Mouse (Mus musculus): Measurements from ENCODE around the gene Pde4d. TPM values are rescaled to one million over a fixed set of nuclear protein-coding genes. Genes with fewer than 3 reads are reported as not detected.

The Pde4d gene
- total RNA-seq, 2 experiments from 2014 or later, result 72.4 to 79.0 TPM

DNA sequence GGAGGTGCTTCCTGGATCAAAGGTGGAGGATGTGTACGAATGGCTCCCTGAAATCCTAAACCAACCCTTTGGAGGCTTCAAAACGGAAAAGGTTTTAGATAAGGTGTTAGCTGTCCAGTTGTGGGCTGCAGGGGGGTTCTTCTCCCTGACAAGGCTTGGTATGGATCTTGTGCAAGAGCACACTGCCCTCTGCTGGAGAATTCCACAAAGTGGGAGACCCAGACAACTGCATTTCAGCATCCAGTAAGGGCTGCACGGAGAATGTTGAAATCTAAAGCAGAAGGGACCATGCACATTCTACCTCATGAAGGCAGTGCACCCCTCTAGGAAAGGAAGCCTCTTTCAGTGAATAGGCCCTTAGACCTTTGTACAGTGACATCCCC is 1160.0 kb downstream of the Pde4d start:
- DNase-seq (ENCODE audit: low spot score in 2 of 2), result peak; percentile 50 to 77

DNA sequence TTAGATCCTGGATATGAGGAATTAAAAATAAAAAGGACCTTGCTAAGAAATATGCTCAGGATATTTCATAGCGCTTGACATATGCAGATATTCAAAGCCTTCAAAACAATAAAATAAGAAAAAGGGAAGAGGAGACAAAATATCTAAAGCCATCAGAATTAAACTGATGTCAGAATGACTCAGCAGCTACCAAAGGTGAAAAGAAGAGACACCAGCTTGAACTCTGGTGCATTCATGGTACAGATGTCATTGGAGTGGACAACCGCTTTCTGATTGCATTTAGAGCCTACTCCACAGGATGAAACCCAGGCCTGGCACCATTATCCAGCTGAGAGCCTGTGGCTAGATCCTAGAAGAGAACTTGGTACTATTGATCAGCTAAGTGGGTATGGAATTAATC is 1161.0 kb downstream of the Pde4d start:
- no peak for DNase-seq (ENCODE audit: low spot score in 2 of 2)

DNA sequence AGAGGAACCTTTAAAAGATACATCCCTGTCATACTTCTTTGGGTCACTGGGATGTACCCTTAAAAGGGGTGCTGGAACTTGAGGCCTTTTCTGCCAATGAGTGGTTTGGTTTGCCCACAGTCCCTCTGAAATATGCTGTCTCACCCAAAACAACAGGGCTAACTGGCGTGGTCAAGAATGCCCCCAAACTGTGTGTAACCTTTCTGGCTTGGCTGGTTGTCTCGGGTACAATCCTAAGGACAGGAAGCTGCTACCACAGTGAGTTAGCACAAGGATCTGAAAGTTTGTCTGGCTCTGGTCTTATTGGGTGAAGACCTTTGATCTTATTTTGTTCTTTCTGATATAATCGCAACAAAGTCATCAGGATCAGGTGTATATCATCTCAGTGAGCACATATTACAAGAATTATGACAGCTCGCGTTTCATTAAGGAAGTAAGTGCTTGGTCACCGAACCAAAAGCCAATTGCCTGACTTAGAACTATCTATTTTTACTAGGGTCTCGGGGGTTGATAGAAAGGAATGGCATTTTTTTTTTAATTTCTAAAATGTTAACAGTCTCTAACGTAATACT is 1165.6 kb downstream of the Pde4d start:
- no peak for DNase-seq (ENCODE audit: low spot score in 2 of 2)

DNA sequence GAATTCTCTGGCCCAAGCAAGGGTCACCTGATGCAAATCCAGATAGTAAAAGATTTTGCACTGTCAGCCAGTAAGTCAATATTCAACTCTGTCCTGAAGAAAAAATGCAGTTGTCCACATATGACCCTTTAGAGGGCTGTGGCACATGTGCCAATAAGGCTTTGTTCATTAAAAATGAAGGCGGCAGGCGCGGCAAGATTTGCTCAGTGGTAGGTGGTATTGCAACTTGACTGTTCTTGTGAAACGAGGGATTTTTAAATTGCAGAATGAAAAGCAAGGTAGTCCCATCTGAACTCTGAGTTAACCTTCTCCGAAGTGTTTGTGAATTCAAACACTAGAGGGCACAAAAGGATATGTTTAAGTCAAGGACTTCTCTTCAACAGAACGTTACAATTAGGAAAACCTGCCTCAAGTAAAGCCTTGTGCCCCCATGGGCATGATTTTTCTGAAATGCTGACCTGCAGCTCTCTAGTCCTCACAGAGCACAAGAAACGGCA is 1166.1 kb downstream of the Pde4d start:
- peak in 1 of 2 experiments; percentile 42 for DNase-seq (ENCODE audit: low spot score in 2 of 2)

DNA sequence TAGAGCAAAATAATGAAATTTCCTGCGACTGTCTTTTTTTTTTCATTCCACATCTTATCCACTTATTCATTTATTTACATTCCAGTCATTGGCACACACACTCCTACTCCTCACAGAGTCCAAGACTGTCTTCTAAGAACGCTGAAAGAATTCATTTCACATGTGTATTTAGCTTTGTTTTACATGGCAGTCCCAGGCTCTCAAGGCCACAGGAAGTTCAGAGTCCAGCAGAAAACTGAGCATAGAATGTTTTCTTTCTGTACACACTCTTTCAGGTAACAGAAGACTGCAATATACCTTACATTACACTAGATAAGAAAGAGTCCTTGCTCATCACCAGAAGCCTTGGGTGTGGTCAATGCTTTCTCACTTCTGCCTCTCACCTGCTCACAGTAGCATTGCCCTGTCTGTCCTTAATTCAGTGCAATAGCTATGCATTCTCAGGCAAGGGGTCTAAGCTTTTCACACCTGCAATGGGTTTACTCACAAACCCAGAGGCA is 1169.5 kb downstream of the Pde4d start:
- DNase-seq (ENCODE audit: low spot score in 2 of 2), result no peak

DNA sequence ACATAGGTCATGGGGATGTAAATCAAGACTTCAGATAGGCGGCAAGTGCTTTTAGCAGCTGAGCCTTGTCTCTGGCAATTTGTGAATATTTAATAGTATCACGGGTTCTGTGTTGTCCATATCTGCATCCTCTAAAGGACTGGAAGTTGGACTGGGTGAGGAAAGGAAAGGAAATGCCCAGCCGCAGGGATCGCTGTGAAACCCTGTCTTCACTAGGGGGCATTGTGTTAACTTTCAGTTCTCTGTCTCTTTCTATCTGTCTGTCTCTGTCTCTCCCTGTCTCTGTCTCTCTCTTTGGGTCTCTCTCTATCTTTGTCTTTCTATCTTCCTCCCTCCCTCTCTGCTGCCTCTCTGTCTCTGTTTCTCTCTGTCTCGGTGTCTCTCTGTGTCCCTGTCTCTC is 1172.5 kb downstream of the Pde4d start:
- DNase-seq (ENCODE audit: low spot score in 2 of 2), result no peak

DNA sequence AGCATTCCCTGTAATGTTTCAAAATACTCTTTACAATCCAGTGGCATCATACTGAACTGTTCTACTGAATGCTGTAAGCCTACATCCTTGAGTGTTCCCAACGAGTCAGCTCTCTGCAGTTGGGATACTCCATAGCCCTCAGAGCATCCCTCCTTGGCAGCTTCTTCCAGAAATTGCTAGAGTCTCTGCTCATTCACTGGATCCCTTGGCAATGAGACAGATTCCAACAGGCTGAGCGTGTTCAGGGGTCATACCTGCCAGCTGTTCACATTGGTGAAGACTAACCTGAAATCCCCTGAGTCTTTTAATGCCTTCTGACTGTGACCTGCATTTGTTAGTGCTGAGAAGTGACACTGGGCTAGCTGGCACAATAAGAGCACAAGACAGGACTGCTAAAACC is 1173.5 kb downstream of the Pde4d start:
- DNase-seq (ENCODE audit: low spot score in 2 of 2), result no peak

DNA sequence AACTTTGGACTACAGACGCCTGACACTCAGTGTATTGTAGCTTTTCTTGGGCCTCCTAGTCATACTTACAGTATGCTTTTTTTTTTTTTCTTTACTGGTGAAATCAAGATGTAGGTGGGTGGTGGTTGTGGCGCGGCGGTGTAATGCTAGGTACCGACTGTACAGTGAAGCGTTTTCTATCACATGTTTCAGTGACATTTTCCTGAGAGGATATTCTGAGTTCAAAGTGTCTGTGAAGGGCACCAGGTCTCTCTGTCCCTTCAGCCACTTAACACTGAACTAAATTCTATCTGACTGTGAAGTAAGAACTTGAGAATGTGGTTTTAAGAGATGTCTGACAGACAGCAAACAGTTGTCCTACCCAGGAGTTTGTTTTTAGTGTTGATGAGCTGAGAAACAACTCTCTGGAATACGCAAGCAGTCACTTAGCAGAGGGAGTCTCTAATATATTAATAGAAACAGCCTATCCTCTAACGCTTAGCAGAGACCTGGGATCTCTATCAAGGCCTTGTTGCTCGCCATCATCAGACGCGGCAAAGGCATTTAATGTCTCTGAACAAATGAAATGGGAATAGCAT is 1175.1 kb downstream of the Pde4d start:
- DNase-seq (ENCODE audit: low spot score in 2 of 2), result no peak

DNA sequence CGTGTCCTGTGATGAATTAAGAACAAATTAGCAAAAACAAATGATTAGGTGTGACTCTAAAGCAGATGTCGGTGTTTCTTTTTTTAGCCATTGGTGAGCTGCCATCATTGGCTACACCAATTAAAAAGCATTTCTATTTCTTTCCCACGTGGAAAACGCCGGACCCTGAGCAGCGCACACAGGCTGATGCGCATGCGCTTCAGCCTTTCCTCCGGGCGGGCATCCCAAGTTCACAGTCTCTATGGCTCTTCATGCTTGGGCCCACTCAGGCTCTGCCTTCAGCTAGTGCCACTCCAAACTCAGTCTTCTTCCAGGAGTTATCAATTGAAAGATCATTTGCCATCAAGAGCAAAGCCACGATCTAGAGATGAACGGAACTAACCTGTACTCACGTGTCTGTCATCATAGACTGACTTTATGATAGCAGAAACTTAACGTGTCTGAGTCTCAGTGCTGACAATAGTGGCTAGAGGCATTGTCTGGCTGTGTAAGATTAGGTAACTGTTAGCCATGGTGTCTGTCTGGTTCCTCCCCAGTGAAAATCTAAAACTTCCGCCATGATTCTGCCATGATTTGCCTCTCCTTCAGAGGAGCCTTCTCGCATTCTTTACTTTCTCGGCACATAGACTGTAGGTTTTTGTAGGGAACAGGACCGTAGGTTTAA is 1175.8 kb downstream of the Pde4d start:
- DNase-seq (ENCODE audit: low spot score in 2 of 2), result no peak

DNA sequence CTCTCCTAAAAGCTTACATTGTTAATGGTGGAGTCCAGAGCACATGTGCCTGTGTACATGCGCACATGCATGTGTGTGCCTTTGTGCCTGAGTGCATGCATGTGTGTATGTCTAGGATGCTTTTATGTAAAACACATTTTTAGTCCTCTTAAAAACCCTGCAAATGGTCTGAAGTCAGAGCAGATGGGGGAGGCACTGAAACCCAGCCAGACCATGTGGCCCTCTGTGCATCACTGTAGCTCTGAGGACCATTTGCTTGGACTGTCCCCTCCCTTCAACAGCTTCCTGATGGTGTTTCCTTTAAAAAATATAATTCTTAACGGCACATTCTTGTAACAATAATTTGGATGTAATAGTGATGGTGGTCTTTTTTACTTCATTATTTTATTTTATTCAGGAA is 1177.5 kb downstream of the Pde4d start:
- DNase-seq (ENCODE audit: low spot score in 2 of 2), result no peak

DNA sequence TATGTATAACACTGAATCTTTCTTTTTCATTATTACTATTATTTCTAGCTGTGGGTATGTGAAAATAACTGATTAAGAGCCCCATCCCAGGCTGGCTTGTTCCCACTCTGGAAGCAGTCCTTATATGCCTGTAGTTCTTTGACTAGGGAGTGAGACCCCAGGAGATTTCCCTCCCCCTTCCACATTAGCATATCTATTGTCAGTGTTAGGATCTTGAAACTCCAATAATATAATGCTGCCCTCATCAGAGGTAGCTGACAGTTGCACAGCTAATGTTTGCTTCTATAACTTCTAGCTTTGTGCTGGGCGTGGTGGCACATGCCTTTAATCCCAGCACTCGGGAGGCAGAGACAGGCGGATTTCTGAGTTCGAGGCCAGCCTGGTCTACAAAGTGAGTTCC is 1178.9 kb downstream of the Pde4d start:
- no peak for DNase-seq (ENCODE audit: low spot score in 2 of 2)

DNA sequence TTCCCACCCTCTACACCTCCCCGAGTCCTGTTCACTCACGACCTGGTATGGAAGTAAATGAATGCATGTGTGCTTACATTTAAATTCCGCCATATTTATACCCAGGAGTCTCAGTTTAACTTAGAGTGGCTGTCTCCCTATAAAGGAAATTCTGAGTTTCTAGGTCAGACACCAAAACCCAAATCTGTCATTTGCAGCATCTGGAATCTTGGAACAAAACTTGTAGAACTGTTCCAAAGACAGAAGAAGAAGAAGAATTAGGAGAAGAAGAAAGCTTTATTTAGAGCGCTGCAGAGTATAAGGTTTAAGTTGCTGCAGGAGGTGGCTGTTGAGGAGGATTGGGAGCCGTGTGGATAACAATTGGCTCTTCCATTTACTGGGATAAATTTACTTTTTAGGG is 1179.5 kb downstream of the Pde4d start:
- DNase-seq (ENCODE audit: low spot score in 2 of 2), result no peak

DNA sequence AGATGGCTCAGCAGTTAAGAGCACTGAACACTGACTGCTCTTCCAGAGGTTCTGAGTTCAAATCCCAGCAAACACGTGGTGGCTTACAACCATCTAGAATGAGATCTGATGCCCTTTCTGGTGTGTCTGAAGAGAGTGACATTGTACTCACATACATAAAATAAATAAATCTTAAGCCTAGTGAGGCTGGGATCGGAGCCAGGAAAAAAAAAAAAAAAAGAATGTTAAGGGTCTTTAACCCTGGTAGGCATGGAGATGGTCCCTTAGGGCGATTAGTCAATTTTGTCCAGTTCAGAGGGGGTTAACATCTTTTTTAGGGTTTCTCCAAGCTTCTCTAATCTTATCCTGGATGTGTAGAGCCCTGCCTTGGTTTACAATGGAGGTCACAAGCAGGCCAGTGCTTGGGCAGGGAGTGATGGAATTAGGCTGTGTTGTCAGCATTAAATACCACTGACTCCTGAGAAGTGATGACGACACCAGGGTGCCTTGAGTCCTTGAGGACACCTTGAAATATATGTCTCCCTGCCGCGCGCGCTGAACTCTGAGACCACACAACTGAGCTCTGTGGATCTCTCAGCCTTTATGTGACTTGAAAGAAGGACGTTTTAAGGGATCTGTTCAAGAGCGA is 1181.8 kb downstream of the Pde4d start:
- DNase-seq (ENCODE audit: low spot score in 2 of 2), result no peak

DNA sequence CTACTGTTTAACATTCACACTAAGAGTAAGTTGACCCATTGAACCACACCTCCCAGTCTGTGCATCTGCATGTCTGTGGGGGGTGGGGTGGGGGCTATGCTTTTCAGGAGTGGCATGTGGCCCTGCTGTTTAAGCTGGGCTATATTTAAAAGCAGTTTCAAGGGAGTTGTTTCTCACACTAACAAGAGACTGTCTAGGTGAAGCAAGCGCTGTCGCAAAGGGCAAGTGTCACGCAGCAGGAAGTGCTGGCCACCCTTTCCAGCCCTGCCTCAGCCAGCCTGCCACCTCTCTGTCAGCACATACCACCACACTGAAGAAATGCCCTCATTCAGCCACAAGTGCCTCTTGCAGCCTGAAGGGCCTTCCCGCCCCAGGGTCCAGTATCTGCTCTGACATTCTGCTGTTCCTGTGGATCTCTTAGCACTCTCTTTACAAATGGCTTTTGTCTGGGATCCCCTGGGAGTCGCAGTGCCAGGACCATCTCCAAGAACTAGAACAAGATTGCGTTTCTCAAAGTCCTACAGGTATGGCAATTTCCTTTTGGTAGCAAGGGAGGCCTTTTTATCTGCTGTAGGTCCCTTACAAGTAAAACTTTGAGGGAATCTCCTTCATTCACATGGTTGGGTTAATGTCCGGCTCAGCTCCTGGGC is 1182.8 kb downstream of the Pde4d start:
- no peak for DNase-seq (ENCODE audit: low spot score in 2 of 2)

DNA sequence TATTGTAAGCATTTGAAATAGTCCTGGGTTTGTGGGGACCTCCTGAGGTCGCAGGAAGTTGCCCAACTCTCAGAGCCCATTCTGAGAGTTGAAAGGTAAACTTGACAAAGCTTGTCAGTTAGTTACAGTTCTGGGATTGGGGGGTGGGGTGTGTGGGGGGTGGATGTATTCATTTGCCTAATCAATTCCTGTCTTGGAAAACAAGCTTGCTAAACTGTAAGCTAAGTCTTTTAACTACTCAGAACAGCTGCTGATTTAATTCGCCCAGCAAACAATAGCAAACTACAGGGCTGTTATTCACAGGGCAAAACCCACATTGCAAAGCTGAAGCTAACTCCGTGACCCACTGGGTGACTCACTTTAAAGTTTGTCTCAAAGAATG is 1183.3 kb downstream of the Pde4d start:
- DNase-seq (ENCODE audit: low spot score in 2 of 2), result no peak

DNA sequence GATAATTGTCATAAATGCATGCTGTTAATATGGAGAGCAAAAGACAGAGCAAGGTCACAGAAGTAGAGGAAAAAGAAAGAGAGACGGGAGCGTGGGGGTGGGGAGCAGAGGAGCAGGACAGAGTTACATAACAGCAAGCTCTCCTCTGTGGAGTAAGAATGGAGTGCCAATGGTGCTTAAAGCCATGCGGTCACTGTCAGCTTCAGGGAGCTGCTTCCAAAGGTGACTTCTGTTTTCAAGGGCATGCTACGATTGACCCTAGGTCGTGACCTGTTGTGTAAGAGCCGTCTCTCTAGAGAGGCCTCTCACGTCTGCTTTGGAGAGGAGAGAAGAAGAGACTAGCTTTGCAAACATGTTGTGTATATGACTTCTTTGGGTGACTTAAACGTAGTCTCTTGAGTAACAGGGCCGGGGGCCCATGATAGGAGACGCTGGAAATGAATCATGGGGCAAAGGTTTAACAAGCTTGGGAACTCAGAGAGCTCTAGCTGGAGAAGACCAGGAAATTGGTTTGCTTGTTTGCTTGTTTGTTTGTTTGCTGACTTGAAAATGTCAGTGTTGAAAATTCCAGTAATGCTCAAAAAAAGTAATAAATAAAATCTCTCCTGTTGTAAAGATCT is 1186.3 kb downstream of the Pde4d start:
- DNase-seq (ENCODE audit: low spot score in 2 of 2), result no peak

DNA sequence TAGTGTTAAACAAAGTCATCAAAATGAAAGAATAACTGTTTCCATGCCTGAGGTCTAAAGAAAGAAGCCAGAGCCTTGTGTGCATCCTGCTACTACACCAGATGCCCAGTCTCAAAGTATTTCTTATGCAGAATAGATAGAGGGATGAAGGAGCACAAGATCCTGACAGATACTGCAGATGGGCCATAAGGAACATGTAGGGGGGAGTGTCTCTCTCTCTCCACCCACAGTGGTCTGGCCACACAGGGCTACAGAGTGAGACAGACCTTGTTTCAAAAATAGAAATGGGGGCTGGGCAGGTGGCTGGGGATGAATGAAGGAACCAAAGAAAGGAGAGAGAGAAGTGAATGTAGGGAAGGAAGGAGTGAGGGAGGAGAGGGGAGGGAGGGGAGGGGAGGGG is 1188.5 kb downstream of the Pde4d start:
- DNase-seq (ENCODE audit: low spot score in 2 of 2), result no peak

DNA sequence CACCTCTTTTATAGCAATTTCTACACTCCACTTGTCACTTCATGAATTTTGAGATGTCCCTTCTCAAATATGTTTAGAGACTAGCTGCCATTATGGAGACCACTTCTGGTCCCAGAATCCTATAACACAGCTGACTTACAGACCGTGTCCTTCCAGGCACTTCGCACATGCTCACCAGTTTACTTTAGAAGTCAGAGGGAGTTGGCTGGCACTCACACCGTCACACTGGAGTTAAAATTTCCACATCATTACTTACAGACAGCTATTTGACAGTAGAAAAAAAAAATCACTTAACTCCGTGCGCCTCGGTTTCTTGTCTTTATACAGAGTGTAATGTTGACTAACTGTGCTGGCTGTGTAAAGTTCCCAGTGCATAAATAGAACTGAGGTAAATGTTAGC is 1189.5 kb downstream of the Pde4d start:
- DNase-seq (ENCODE audit: low spot score in 2 of 2), result no peak

DNA sequence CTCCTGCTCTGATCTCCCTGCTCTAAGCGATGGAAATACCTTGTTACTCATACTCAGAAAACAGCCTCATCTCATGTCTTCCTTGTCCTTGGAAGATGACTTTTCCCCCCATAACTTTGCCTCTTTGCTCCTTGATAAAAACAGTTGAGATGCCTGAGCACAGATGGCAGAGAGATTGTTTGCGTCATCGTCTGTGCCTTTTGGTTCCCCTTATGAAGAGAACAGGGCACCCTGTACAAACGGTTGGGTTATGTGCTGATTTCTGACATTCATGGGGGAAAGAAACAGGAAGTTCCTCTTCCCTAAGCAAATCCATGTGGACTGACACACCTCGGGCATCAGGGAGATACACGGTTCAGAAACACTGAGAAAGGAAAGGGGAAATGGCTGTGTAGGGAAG is 1191.8 kb downstream of the Pde4d start:
- DNase-seq (ENCODE audit: low spot score in 2 of 2), result no peak

DNA sequence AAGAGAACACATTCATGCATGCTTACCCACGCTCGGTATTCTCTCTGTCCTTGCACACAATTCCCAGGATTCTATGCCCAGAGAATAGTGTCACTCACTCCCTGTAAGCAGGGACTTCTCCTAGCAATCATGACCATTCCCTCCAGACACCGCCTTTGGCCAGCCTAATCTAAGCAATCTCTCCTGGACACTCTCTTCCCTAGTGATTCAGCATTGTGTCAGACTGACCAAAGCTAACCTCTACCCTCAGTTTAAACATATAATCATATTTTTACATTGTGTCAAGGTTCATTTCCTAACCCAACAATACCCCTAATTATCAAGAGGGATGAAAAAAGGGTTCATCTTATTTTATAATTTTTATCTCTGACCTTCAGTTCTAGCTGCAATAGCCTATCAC is 1193.7 kb downstream of the Pde4d start:
- DNase-seq (ENCODE audit: low spot score in 2 of 2), result no peak

DNA sequence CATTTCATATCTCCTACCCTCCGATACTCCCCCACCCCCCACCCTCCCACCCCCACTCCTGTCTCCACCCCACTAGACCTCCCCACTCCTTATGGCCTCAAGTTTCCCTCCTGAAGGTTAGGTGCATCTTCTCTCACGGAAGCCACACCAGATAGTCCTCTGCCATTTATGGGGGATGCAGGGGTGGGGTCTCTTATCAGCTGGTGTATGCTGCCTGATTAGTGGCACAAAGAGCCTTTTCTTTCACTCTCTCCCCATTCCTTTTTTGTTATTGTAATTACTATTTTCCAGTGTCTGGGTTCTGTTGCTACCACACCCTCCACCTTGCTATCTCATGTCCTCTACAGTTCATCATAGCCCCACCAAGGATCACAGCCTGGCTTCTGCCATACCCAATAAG is 1194.3 kb downstream of the Pde4d start:
- DNase-seq (ENCODE audit: low spot score in 2 of 2), result no peak
